Mouse (Mus musculus) cerebellum, adult 18-20 months (tissue): ENCODE data around the gene Rab43.
A peak's percentile ranks its signal among the peaks of the same experiment; 100 is the strongest.

ENCODE experiments used
- DNase-seq, 2 experiments: peaks; one replicate each; pipeline ENCODE4 v3.0.0; 2021

The Rab43 gene

GRCm38 (mm10) chr6:87808521-87808920, 3.4 kb downstream of the Rab43 start:
- DNase-seq = no peak

- DNase-seq = no peak
Measured at GRCm38 (mm10) chr6:87807735-87808440, 4.1 kb downstream of the Rab43 start.

DNA sequence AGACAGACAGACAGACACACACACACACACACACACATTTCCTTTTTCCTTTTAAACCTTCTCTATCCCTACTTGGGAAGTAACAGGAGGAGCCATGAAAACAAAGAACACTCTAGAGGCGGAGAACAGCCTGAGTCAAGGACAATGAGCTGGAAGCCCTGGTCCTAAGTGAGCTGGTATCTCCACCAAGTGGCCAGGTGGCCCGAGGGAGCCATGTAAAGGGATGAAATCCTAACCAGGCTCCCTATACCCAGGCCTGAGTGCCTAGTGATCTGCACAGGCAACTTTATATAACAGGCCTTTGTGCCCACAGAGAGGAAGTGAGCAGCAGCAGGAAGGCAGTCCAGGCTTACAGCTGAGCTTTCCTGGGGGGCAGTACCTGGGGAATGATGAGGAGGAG, 5.1 kb downstream of the Rab43 start:
- DNase-seq = peak in 1 of 2 experiments; percentile 45

DNA sequence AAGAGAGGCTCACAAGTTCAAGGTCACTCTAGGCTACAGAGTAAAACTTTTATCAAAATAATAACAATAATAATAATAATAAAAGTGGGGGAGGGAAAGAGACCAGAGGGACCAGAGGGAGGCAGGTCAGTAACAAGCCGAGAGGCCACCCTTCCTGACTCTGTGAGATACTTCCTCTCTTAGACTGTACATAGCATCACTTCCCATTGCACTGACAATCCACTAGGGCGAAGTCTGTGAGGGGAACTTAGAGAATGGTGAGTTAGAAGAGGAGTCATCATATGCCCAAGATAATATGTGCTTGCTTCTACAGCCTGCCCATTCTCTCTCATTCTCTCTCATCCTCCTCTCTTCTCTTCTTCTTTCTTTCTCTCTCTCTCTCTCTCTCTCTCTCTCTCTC, 5.9 kb downstream of the Rab43 start:
- DNase-seq = no peak

DNA sequence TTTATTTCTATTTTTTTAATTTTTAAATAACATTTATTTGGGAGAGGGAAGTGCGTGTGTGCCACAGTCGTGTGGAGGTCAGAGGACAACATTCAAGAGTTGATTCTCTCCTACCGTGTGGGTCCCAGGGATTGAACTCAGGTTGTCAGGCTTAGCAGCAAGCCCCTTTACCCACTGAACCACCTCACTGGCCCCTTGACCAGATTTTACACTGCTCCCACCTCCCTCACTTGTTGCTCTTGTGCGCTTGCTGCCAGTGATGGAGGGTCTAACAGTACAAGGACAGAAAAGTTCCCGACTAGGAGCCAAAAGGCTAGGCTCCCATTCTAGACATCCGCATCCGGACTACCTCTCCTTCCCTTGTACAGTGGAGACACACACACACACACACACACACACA, 6.5 kb downstream of the Rab43 start:
- DNase-seq = no peak

- DNase-seq = no peak
Measured at GRCm38 (mm10) chr6:87804886-87805285, 7.1 kb downstream of the Rab43 start.

- no peak for DNase-seq
Measured at GRCm38 (mm10) chr6:87804036-87804435, 7.9 kb downstream of the Rab43 start.

GRCm38 (mm10) chr6:87802462-87802861, 9.5 kb downstream of the Rab43 start:
- DNase-seq = no peak

DNA sequence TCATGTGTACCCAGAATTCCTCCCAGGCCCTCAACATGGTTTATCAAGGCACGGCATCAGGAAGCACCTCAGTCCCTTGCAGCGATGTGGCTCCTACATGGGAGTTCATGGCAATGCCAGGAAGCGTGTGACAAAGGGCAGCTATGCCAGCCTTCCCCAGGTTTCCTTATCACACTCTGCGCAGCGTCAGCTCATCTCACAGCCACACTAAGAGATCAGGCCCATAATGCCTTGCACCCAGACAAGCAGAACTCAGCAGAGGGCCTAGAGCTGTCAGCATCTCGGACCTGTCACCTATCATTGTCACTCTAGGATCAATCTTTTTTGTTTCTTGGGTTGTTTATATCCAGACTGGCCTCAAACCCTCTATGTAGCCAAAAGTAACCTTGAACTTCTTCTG, 12.4 kb downstream of the Rab43 start:
- no peak for DNase-seq

DNA sequence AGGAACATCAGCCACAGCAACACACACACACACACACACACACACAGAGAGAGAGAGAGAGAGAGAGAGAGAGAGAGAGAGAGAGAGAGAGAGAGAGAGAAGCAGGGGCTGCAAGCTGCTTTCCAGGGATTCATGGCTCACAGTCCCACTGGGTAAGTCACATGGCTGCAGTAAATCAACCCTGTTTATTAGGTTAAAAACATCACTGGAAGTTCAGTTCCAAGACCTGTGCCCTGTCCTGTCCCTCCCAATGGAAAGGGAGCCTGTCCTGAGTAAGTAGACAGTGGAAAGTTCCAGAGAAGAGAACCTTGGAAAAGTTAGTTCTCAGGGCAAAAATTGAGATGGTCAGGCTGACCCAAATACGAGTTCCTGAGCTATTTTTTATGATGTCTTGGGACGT, 14.6 kb downstream of the Rab43 start:
- no peak for DNase-seq

DNA sequence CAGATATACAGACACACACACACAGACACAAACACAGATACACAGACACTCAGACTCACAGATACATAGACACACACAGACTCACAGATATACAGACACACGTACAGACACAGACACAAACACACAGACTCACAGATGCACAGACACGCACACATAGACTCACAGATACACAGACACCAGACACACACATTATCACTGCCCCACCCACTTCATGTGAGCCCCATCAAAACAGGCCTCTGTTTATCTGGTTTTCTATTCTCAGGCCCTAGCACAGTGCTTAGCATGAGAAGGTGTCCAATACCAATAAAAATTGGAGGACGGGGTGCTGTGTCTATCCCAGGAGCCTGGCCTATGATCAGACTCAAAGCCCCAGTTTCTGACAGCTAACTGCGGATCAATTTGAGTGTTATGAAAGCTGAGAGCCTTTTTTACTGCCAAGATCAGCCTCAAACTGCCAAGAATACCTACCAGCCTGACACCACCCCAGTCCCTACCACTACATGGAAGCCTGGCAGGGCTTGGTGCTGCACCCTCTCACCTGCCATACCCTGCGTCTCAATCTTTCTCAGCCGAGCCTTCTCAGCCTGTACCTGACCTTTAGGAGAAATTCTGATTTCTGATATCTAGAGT, 15.6 kb downstream of the Rab43 start:
- no peak for DNase-seq

- peak; percentile 67 to 72 for DNase-seq
Measured at GRCm38 (mm10) chr6:87795385-87796150, 16.4 kb downstream of the Rab43 start.

DNA sequence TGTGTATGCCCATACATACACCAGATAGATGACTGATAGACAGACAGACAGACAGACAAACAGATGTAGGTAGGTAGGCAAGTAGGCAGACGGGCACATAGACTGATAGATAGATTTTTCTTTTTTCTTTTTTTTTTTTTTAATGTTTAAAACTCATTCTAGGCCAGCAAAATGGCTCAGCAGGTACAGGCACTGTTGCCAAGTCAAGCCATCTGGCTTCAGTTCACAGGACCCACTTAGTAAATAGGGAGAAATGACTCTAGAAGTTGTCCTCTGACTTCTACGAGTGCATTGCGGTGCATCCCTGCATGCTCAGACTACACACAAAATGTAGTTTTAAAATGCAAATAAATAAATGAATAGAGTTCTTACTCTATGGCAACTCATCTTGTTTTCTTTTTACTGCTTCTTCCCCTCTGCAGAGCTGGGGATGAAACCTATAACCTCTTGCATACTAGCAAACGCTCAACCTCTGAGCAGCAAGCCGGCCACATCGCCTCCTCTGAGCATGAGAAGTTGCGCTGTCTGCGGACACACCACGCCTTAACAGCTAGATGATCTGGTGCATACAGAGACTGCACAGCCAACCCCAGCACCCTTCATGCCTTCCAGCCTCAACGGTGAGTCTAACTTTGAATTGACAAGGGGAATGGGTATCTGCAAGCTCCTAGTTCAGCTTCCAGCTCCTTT, 18.0 kb downstream of the Rab43 start:
- DNase-seq = peak; percentile 84 to 87

- peak; percentile 30 to 33 for DNase-seq
Measured at GRCm38 (mm10) chr6:87791826-87792225, 20.1 kb downstream of the Rab43 start.

DNA sequence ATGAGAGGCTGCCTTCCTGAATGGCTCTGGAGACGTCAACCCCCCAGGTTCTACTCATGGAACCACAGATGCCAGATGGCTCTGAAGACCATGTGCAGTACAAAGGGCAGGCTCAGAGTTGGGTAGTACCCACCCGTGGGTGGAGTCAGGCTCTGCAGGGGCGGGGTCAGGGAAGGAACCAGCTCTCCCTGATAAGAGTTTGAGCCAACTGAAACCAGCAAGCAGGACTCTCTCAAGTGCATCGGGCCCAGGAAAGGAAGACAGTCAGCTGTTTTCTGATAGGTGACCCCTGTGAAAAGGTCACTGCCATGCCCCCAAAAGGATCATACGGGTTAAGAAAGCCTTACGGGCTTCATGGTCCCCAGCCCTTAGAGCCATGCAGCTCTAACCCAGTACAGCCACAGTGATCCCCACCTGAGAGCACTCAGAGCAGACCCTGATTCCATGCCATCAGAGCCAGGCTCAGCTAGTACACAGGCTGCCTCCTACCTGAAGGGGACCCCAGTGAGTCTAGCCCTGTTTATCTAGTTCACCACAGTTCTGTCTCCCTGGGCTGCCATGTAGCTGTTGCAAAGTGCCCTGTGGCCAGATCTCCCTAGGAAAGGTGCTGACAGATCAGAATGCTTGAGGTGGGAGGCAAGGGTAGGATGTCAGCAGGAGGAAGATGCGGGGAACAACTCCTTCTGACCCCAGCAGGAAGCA, 21.0 kb downstream of the Rab43 start:
- peak in 1 of 2 experiments; percentile 23 for DNase-seq

DNA sequence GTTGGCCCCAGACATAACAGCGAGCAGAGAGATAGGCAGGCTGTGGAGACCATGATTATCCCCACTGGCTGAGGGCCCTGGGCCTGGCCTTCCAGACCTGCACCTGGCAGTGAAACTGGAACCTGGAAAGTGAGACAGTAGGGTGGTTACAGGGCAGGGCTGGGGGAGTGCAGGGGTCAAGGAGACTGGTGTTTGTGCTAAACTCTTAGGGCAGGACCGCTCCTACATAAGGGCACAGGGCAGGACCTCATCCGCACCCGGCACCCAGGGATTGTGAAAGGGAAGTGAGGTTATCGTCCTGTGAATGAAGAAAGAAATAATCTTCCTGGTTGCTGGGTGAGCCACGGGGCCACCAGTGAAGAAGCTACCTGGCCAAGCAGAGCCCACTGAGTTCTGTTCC, 22.2 kb downstream of the Rab43 start:
- no peak for DNase-seq

DNA sequence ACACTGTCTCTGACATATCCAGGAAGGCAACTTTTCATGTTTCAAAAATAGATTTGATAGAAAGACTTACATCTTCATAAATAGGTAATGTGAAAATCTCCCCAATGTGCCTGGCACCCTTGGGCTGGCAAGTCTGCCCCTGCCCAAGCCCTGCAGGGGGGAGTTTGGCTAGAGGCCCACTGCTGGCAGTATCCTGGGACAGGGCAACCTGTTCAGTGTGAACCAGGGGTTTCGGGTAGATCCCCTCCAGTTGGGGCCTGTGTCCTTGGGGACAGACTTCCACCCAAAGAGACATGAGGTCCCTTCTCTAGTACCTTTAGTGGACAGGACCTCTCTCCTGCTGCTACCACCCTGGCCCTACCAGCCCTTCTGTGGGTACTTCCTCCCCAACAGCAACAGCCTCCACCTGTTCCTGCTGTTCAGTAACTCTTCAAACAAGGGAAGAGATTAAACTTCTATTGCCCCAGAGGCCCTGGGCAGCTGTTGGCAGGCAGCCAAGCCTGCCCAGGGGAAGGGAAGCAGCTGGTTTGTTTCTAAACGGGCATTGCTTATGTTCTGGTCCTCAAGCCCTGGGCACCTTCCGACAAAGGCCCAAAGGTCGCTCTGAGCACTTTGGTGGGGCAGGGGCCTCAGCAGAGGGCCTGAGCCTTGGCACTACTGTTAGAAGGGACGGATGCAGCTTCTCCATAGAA, 22.9 kb downstream of the Rab43 start:
- DNase-seq = peak in 1 of 2 experiments; percentile 31

DNA sequence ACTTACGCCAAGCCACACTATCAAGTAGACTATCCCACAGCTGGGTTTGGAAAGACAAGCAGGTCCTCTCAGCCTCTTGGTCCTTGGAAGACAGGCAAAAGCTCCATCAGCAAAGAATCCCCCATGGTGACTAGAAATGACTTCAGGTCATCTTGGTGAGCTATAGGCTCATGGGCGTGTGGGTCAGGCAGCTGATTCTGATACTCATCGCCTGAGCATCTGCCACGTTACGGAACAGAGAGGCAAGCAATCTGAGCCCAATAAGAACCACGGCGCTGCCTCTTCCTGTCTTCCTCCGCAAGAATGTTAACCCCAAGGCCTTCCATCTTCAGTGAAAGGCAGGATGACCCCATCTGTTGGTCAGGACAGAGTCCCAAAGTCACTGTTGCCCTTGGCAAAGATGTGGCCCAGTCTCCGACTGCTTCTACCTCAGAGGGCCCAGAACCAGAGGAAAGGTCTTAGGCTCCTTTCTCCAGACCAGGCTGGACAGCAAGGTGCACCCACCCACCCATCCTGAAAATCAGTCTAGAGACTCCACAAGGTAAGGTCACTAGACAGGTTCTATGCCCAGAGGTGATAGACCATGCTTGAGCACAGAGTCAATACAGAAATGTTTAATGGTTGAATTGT, 23.6 kb downstream of the Rab43 start:
- DNase-seq = no peak

DNA sequence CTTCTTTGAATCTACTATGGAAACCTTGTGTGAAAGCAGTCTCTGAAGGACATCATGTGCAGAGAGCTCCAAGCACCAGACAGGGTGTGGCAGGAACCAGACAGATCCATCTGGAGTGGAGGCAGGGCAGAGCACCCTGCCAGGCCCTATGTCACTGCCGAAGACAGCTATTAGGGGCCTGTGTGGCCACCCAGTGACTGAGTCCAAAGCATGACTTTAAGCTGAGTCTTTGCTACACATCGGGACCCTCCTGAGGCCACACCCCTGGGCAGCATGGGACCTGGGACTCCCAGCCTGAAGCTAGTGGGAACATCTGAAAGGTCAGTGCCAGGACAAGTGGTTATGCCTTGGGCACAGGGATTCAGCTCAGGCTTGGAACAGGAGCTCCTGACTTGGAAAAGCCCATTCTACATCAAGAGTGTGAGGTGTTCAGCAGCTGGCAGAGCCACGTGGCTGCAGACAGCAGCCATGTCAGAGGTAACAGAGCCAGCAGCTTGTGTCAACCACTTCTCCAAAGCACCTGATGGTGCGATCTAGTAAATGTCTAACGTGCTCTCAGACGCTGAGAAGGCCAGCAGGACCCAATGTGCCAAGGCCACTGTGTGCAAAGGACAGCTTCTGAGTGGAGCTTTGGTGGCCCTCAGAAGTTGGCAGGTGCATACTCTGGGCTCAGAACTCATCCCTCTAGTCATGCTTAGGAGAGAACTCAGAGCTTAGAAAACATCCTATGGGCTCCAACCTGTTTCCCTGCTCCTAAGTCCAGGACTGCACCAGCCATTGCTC, 24.7 kb downstream of the Rab43 start:
- no peak for DNase-seq

GRCm38 (mm10) chr6:87786621-87787020, 25.3 kb downstream of the Rab43 start:
- DNase-seq = no peak

GRCm38 (mm10) chr6:87784033-87784432, 27.9 kb downstream of the Rab43 start:
- DNase-seq = no peak
